Mouse (Mus musculus) c-Kit-positive CD71-positive TER-119-negative erythroid progenitor cells, embryonic 14.5 days (primary cell): ENCODE data around the gene Psmd10.

ENCODE experiments used
- DNase-seq: peaks from one replicate; pipeline ENCODE4 v3.0.0-alpha.2; 2013; ENCODE audit warnings: low read depth

Gene Psmd10

GRCm38 (mm10) chrX:140956272-140956940 is at the start of gene Psmd10, which contains the start of gene Atg4a:
TSS of gene Psmd10 (minus strand) at chrX:140956728.
TSS of gene Atg4a (plus strand) at chrX:140956907.
- peak; percentile 85 for DNase-seq

- DNase-seq, result no peak
Measured at GRCm38 (mm10) chrX:140998885-140999284, 42.4 kb upstream of the Psmd10 start.

GRCm38 (mm10) chrX:140997912-140998545 is 41.5 kb upstream of the Psmd10 start:
- no peak for DNase-seq

GRCm38 (mm10) chrX:140996909-140997516 is 40.5 kb upstream of the Psmd10 start:
- no peak for DNase-seq

- no peak for DNase-seq
Measured at GRCm38 (mm10) chrX:140985256-140985655, 28.7 kb upstream of the Psmd10 start.

- no peak for DNase-seq
Measured at GRCm38 (mm10) chrX:140984795-140985194, 28.3 kb upstream of the Psmd10 start.

- DNase-seq, result no peak
Measured at GRCm38 (mm10) chrX:140983206-140983960, 26.9 kb upstream of the Psmd10 start.

- DNase-seq, result no peak
Measured at GRCm38 (mm10) chrX:140980163-140980562, 23.6 kb upstream of the Psmd10 start.

- no peak for DNase-seq
Measured at GRCm38 (mm10) chrX:140979546-140979945, 23.0 kb upstream of the Psmd10 start.

- DNase-seq, result no peak
Measured at GRCm38 (mm10) chrX:140978943-140979342, 22.4 kb upstream of the Psmd10 start.

GRCm38 (mm10) chrX:140956959-140957358 is 431 bp upstream of the Psmd10 start:
- DNase-seq, result no peak

- DNase-seq, result peak; percentile 41
Measured at GRCm38 (mm10) chrX:140953618-140954017, 2.9 kb downstream of the Psmd10 start.

- DNase-seq, result no peak
Measured at GRCm38 (mm10) chrX:140936271-140936670, 20.3 kb downstream of the Psmd10 start.

- no peak for DNase-seq
Measured at GRCm38 (mm10) chrX:140933263-140933662, 23.3 kb downstream of the Psmd10 start.

- no peak for DNase-seq
Measured at GRCm38 (mm10) chrX:140932066-140932465, 24.5 kb downstream of the Psmd10 start.

- DNase-seq, result no peak
Measured at GRCm38 (mm10) chrX:140921321-140921720, 35.2 kb downstream of the Psmd10 start.

- DNase-seq, result no peak
Measured at GRCm38 (mm10) chrX:140907360-140907759, 49.2 kb downstream of the Psmd10 start, which contains the start of gene Vsig1. TSS of gene Vsig1 (plus strand) at chrX:140907608.

- no peak for DNase-seq
Measured at GRCm38 (mm10) chrX:140903487-140903886, 53.0 kb downstream of the Psmd10 start.
